Mouse (Mus musculus) bone marrow, adult 2 months (tissue): Measurements from ENCODE around the gene Adcy9.

ENCODE experiments used
- CTCF ChIP-seq: fragments of 200-500 bp; IDR thresholded peaks from 2 replicates; pipeline ENCODE4 v1.5.1; 2011; ENCODE audit warnings: low read length, control low read depth; ENCODE audit not compliant: control insufficient read depth, insufficient read depth
- POLR2A ChIP-seq: fragments of 200-500 bp; IDR thresholded peaks from 2 replicates; pipeline ENCODE4 v1.6.1; 2011; ENCODE audit warnings: low read depth, mild to moderate bottlenecking, control low read depth, low read length, borderline replicate concordance; ENCODE audit not compliant: control insufficient read depth

- TF ChIP-seq CTCF (no peak), POLR2A (no peak)
Measured at GRCm38 (mm10) chr16:4430232-4430631, 9.9 kb upstream of the Adcy9 start.
